Mouse (Mus musculus) bone marrow macrophage, adult 2 months (primary cell): ENCODE measurements around the gene Fbxl17.

Experiments
- CTCF ChIP-seq: IDR thresholded peaks from 2 replicates; pipeline ENCODE4 v1.5.1; 2012; ENCODE audit warnings: low read depth, mild to moderate bottlenecking, low read length, moderate library complexity
- POLR2A ChIP-seq: IDR thresholded peaks from 2 replicates; pipeline ENCODE4 v1.6.1; 2012; ENCODE audit warnings: mild to moderate bottlenecking, low read depth, low read length, borderline replicate concordance

DNA sequence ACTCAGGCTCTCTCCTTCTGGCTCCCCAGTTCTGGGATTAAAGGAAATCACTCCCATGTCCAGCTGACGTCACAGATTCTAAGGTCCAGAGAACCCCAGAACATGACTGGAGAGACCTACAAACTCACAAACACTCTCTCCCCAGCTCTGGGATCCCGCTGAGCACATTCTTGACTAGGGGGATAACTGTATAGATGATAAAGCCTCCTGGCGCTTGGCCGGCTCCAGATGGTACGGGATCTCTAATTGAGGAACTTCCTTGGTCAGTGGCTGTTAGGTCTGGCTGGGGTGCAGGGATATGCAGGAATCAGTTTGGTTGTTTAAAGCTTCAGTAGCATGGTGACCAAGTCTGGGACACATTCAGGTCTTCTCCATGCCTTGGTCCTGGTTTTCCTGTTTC, 422.3 kb downstream of the Fbxl17 start:
- TF ChIP-seq POLR2A (no peak), CTCF (no peak)
